Mouse (Mus musculus) gonadal fat pad, adult 2 months (tissue): ENCODE measurements around the gene Zfp433. TPM values are rescaled to one million over a fixed set of nuclear protein-coding genes. Genes with fewer than 3 reads are reported as not detected.
"Not testable (repeated sequence)": the region's sequence is repeated elsewhere in the genome, so short reads cannot be mapped to it uniquely, and the experiment has no call there.

Source experiments
- DNase-seq: peaks from one replicate; pipeline ENCODE4 v3.0.0-alpha.2; 2012; ENCODE audit warnings: low read depth
- polyA plus RNA-seq: library from polyadenylated mRNA; depleted of rRNA; stranded (reverse); fragments of >200 nt; gene quantifications from 2 replicates; pipeline ENCODE4 v1.2.3, GENCODE M21; 2012; rRNA removed

Zfp433 gene
- polyA plus RNA-seq = 0.76 and 1.2 TPM in 2 replicates

DNA sequence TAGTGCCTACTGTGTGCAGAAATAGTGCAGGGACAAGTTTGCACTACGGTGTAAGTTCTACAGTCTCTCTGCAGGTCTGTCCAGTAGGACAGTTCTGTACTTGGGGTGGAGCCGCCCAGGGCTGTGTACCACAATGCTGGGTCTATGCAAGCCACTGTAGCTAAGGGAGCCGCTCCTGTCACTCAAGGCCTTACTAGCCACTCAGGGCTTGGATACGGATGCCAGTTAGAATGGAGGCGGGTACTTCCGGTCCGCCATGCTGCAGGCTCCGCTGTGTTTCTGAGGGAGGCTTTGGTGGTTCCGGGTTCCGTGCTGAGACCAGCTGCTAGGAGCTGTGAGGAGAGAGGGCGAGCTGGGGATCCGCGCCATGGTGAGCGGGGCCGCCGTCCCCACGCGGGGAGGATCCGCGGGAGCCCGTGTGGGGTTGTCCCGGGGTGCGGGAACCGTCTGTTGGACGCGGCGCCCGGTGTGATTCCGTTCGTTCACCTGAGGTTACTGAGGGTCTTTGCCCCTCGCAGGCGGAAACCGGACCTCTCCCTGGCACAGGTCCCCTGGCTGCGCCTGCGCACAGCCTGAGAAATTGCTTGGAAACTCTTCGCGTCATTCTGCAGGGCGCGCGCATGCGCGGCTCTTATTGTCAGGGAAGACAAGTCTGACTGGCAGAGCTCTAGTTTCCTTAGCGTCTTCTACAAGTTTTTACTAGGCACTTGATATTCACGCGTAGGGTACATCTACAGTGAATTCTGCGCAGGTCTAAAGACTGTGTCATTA lies at the start of gene Zfp433:
Gene Zfp433, plus strand, starts transcription at position 295 of the 771 bp plus-strand sequence.
- not testable (repeated sequence) for DNase-seq

- DNase-seq = no peak
These were observed 49.4 kb upstream of the Zfp433 start for GRCm38 (mm10) chr10:81655178-81655577.

DNA sequence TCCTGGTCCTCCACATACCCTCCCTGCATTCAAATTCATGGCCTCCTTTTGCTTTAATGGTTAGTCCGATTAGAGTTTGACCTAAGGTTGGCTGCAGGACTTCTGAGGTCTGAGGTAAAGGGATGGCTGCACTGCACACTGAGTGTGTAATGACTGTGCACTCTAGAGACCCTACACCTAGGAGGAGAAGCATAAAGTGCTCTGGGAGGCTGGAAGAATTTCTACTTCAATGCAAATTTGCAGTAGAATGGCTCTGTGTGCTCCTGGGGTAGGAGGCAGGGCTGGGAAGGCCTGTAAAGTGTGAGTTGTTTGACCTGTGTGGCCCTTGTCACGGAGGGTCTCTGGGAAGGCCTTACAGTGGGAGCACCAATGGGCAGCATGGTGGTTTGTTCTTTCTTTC lies 48.5 kb upstream of the Zfp433 start:
- DNase-seq = no peak

GRCm38 (mm10) chr10:81687114-81687513 lies 17.5 kb upstream of the Zfp433 start:
- not testable (repeated sequence) for DNase-seq

DNA sequence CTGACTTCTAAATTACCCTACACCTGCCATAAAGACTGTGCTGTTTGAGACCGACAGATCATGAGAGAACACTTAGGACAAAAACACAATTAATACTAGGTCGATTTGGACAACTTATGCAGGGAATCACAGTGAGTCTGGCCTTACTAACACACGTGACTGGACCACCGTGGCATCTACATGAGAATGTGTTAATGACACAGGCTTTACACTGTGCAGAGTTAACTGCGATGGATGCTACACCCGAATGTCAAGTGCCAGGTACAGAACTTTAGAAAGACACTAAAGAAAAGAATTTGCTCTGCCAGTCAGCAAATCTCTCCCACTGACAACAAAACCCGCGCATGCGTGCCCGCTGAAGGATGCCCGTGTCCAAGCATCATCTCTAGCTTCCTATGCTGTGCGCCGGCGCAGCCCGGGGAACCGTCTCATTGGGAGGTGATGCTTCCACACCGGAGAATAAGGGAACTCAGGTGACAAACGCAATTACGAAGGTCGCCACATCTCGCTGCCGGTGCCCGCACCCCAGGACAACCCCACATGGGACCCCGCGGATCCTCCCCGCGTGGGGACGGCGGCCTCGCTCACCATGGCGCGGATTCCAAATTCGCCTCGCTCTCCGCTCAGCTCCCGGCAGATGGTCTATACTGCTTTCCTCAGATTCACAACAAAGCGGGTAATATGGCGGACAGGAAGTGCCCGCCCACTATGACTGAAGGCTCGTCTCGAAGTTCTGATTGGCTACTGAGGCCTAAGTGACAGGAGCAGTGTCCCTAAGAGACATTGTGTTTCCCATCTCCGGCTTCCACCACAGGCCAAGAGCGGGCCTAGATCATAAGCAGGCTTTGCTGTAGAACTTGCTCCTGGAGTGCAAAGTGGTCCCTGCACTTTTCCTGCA lies 66.1 kb downstream of the Zfp433 start, which contains the start of gene Gm3055:
Gene Gm3055, minus strand, starts transcription at position 656 of the 898 bp plus-strand sequence.
- DNase-seq = not testable (repeated sequence)

DNA sequence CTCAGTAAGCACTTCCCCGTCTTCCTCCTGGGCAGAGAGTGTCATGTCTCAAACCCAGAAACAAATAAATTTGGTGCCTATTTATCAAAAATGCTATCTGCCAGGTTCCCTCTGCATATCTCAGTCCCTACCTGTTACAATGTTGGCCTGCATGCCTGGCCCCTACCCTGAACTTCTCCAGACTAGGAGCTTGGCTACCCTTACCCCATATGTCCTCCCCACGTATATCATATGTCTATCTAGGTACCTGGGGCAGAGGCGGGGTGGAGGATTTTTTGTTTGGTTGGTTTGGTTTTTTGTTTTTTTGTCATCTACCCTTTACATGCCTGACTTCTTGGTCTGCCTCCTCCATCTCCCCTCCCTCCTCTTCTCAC lies 66.8 kb downstream of the Zfp433 start:
- DNase-seq = not testable (repeated sequence)

Other genes starting within 250 kb of the Zfp433 start
- gene Nfic, start 249.2 kb upstream of the Zfp433 start, polyA plus RNA-seq = 33.6 and 61.6 TPM in 2 replicates
- 0.27 and 0.67 TPM in 2 replicates for gene Celf5, start 222.1 kb upstream of the Zfp433 start, polyA plus RNA-seq
- gene Ncln, start 208.4 kb upstream of the Zfp433 start, polyA plus RNA-seq = 115 and 131 TPM in 2 replicates
- gene S1pr4, start 204.7 kb upstream of the Zfp433 start, polyA plus RNA-seq = 2.8 and 3.5 TPM in 2 replicates
- 3.3 and 4.7 TPM in 2 replicates for gene Gna15, start 180.6 kb upstream of the Zfp433 start, polyA plus RNA-seq
- 202 and 223 TPM in 2 replicates for gene Gna11, start 159.6 kb upstream of the Zfp433 start, polyA plus RNA-seq
- 651 and 877 TPM in 2 replicates for gene Aes, start 145.3 kb upstream of the Zfp433 start, polyA plus RNA-seq
- 75.0 and 107 TPM in 2 replicates for gene Tle2, start 130.3 kb upstream of the Zfp433 start, polyA plus RNA-seq
- 14.2 and 31.0 TPM in 2 replicates for gene Tle6, start 103.8 kb upstream of the Zfp433 start, polyA plus RNA-seq
- 1.2 and 1.7 TPM in 2 replicates for gene BC025920, start 98.6 kb upstream of the Zfp433 start, polyA plus RNA-seq
- 27.7 and 28.5 TPM in 2 replicates for gene Sirt6, start 77.0 kb upstream of the Zfp433 start, polyA plus RNA-seq
- 38.6 and 40.5 TPM in 2 replicates for gene Ankrd24, start 76.3 kb upstream of the Zfp433 start, polyA plus RNA-seq
- 0.36 and 0.60 TPM in 2 replicates for gene Gm10778, start 55.8 kb upstream of the Zfp433 start, polyA plus RNA-seq
- 0.52 and 0.57 TPM in 2 replicates for gene Gm3055, start 66.3 kb downstream of the Zfp433 start, polyA plus RNA-seq
- 0.05 TPM in 1 of 2 replicates, not detected in the other for gene Gm4767, start 107.4 kb downstream of the Zfp433 start, polyA plus RNA-seq
- 0.84 and 0.93 TPM in 2 replicates for gene Gm32687, start 159.1 kb downstream of the Zfp433 start, polyA plus RNA-seq
- 0.16 and 0.23 TPM in 2 replicates for gene Zfp781, start 225.7 kb downstream of the Zfp433 start, polyA plus RNA-seq